Mouse (Mus musculus): ENCODE measurements around the gene Spcs2.

DNA sequence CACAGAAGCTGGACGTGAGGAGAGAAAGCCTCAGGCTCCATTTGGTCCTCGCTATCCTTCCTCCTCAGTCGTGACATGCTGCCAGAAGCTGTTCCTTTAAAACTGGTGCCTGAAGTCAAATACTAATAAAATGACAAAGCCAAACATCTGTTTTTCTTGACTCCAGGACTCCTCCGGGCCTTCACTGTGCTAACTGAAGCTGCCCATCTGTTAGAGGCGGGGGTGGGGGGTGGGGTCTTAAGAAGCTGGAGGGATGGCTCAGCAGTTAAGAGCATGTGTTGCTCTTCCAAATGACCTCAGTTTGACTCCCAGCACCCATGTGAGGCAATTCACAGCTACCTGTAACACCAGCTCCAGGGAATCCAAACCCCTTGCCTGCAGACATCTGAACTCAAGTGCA is 74.7 kb downstream of the Spcs2 start:
- no peak for TF ChIP-seq POLR2A (IDR thresholded peaks at IDR 0.05; ENCODE audit: control insufficient read depth, extremely low read depth, insufficient read depth, low read length, poor library complexity)
- TF ChIP-seq CTCF (IDR thresholded peaks at IDR 0.05; ENCODE audit: borderline replicate concordance, control insufficient read depth, extremely low read depth, insufficient read depth, low read length, poor library complexity): no peak
